Mouse (Mus musculus) heart, embryonic 11.5 days (tissue): ENCODE data around the gene Ncor2. TPM values are rescaled to one million over a fixed set of nuclear protein-coding genes. Genes with fewer than 3 reads are reported as not detected.

ENCODE experiments used
- ATAC-seq: fragments of 200-750 bp; cut with Nextera tagmentation; replicated peaks from 2 replicates; pipeline ENCODE4 v1.8.0; 2017; ENCODE audit warnings: moderate library complexity; ENCODE audit not compliant: insufficient number of reproducible peaks, low FRiP score, low TSS enrichment
- H3K27ac ChIP-seq: fragments of 300-500 bp; sonication (generic); 2 replicates; pipeline ENCODE4 v1.5.1; 2014; ENCODE audit warnings: mild to moderate bottlenecking, low read depth, low read length
- H3K27me3 ChIP-seq: fragments of 300-500 bp; sonication (generic); 2 replicates; pipeline ENCODE4 v1.6.1; 2014; ENCODE audit warnings: mild to moderate bottlenecking, low read length, mixed read lengths; ENCODE audit not compliant: control insufficient read depth, insufficient read depth
- H3K36me3 ChIP-seq: fragments of 300-500 bp; sonication (generic); 2 replicates; pipeline ENCODE4 v1.6.1; 2014; ENCODE audit warnings: mild to moderate bottlenecking, low read length, moderate library complexity, mixed read lengths; ENCODE audit not compliant: control insufficient read depth, insufficient read depth
- H3K4me1 ChIP-seq: fragments of 300-500 bp; sonication (generic); 2 replicates; pipeline ENCODE4 v1.6.1; 2014; ENCODE audit warnings: low read length; ENCODE audit not compliant: control insufficient read depth, insufficient read depth
- H3K4me2 ChIP-seq: fragments of 300-500 bp; sonication (generic); 2 replicates; pipeline ENCODE4 v1.6.1; 2014; ENCODE audit warnings: mild to moderate bottlenecking, moderate library complexity
- H3K4me3 ChIP-seq: fragments of 300-500 bp; sonication (generic); 2 replicates; pipeline ENCODE4 v1.5.1; 2014; ENCODE audit warnings: low read depth, low read length
- H3K9ac ChIP-seq: fragments of 300-500 bp; sonication (generic); 2 replicates; pipeline ENCODE4 v1.6.1; 2014; ENCODE audit warnings: mild to moderate bottlenecking, low read depth, low read length, moderate library complexity
- H3K9me3 ChIP-seq: fragments of 300-500 bp; sonication (generic); replicated peaks from 2 replicates; pipeline ENCODE4 v1.6.1; 2016; ENCODE audit warnings: low read length; ENCODE audit not compliant: control insufficient read depth
- WGBS: fragments of 180-500 bp; shearing (Covaris S2); extraction: QIAGEN DNeasy Blood & Tissue Kit; methylation state at CpG from one replicate; pipeline ENCODE4 v1.1.7; 2014; ENCODE audit not compliant: insufficient replicate concordance; 5-methylcytosine and 5-hydroxymethylcytosine counted together
- polyA plus RNA-seq: library from polyadenylated mRNA; unstranded; fragments of >200 nt; fragmentation: Nextera tagmentation; extraction: Ambion mirVana; gene quantifications from 2 replicates; pipeline ENCODE4 v1.2.1, GENCODE M21; 2014

The Ncor2 gene
- polyA plus RNA-seq, 1 experiment from 2014 or later = 18.8 TPM

- Histone ChIP-seq H3K4me3 (no peak overlapping the region), H3K4me2 (no peak overlapping the region), H3K9ac (no peak overlapping the region), H3K27me3 (no peaks in the 10 kb centered on the region), H3K36me3 (peaks cover 15% of the 10 kb centered on the region), H3K27ac (no peak overlapping the region), H3K9me3 (no peaks in the 10 kb centered on the region), H3K4me1 (peaks cover 29% of the 10 kb centered on the region)
- no peak for ATAC-seq
- WGBS = 81% methylated on average over 8 of the region's 8 CpGs
Observed at GRCm38 (mm10) chr5:125073896-125074295, 105.1 kb downstream of the Ncor2 start.

DNA sequence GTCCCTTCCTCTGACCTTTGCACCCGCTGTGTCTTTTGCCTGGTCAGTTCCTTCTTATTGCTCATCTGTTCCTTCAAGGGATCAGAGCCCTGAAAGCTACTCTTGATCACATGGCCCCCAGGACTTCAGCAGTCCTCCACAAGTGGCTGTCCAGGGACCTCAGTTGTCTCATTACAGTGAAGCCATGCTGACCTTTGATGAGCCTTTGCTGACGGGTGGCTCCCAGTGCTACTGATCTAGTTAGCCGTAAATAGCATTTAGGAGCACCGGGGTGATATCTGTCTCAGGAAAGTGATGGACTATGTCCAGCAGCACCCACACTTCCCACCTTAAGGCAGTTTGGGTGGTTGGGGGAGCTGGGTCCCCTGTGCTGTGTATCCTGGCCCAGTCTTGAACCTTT lies 105.7 kb downstream of the Ncor2 start:
- H3K27ac ChIP-seq = no peak overlapping the region

DNA sequence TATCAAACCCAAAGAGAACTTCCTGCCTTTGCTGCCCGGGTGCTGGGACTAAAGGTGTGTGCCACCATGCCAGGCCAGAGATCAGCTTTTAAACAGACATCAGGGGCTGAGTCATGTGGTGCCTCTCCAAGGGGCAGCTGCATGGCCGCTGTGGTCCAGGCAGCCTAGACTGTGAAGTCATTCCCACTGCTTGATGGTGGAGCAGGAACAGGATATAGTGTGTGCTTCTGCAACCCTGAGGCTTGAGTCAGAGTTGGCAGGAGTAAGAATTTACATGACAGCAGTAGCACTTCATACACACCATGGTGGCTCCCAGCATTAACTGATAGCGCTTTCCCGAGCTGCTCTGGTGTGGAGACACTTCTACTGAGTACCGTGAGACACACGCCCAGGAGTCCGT lies 106.6 kb downstream of the Ncor2 start:
- Histone ChIP-seq H3K9me3 (no peaks in the 10 kb centered on the region), H3K9ac (no peak overlapping the region), H3K4me2 (no peak overlapping the region), H3K4me1 (peaks cover 36% of the 10 kb centered on the region), H3K4me3 (no peak overlapping the region), H3K27ac (0 out of 2 replicates have a peak overlapping the region, but pooled peaks have one; percentile 31), H3K36me3 (peaks cover 8% of the 10 kb centered on the region; the same call in 1 of the 2 replicates), H3K27me3 (no peaks in the 10 kb centered on the region)
- ATAC-seq = no peak
- 71% methylated on average over 7 of the region's 7 CpGs for WGBS

More for the DNA sequence above, 105.7 kb downstream of the Ncor2 start:
- Histone ChIP-seq H3K4me1 (peaks cover 31% of the 10 kb centered on the region), H3K9me3 (no peaks in the 10 kb centered on the region), H3K4me2 (no peak overlapping the region), H3K9ac (no peak overlapping the region), H3K4me3 (no peak overlapping the region), H3K36me3 (peaks cover 13% of the 10 kb centered on the region), H3K27me3 (no peaks in the 10 kb centered on the region)
- 68% methylated on average over 4 of the region's 4 CpGs for WGBS
- ATAC-seq = no peak

GRCm38 (mm10) chr5:125071919-125072318 lies 107.1 kb downstream of the Ncor2 start:
- H3K4me2 ChIP-seq = no peak overlapping the region
- H3K9me3 ChIP-seq = no peaks in the 10 kb centered on the region
- peaks cover 8% of the 10 kb centered on the region; the same call in 1 of the 2 replicates for H3K36me3 ChIP-seq
- 56% methylated on average over 4 of the region's 4 CpGs for WGBS
- H3K27ac ChIP-seq = 0 out of 2 replicates have a peak overlapping the region, but pooled peaks have one; percentile 31
- peaks cover 36% of the 10 kb centered on the region for H3K4me1 ChIP-seq
- H3K9ac ChIP-seq = no peak overlapping the region
- no peaks in the 10 kb centered on the region for H3K27me3 ChIP-seq
- no peak for ATAC-seq
- H3K4me3 ChIP-seq = no peak overlapping the region

DNA sequence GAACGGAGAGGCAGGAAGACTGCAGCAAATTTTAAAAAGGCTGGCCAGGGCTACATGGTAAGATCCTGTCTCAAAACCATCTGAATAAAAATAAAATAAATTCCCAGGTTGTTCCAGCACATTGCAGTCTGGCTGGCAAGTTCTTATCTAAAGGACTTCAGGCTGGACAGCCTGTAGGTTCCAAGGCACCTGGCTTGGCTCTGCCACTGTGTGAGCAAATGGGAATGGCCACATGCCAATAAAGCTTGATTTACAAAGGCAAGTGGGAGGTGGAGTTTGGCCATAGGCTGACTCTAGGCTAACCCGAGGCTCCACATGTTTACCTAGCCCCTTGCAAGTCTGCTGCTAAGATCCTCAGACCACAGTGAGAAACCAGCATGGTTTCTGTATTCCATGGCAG lies 108.6 kb downstream of the Ncor2 start:
- 65% methylated on average over 2 of the region's 2 CpGs for WGBS
- H3K27ac ChIP-seq = no peak overlapping the region
- no peaks in the 10 kb centered on the region for H3K27me3 ChIP-seq
- H3K4me1 ChIP-seq = peaks cover 29% of the 10 kb centered on the region
- no peak overlapping the region for H3K4me3 ChIP-seq
- H3K4me2 ChIP-seq = no peak overlapping the region
- peaks cover 6% of the 10 kb centered on the region for H3K36me3 ChIP-seq
- no peaks in the 10 kb centered on the region for H3K9me3 ChIP-seq
- H3K9ac ChIP-seq = no peak overlapping the region
- no peak for ATAC-seq

GRCm38 (mm10) chr5:125069916-125070315 lies 109.1 kb downstream of the Ncor2 start:
- Histone ChIP-seq H3K27me3 (no peaks in the 10 kb centered on the region), H3K36me3 (peaks cover 6% of the 10 kb centered on the region), H3K4me3 (no peak overlapping the region), H3K4me1 (peaks cover 29% of the 10 kb centered on the region), H3K4me2 (no peak overlapping the region), H3K27ac (no peak overlapping the region), H3K9me3 (no peaks in the 10 kb centered on the region), H3K9ac (no peak overlapping the region)
- no peak for ATAC-seq
- WGBS = 83% methylated on average over 5 of the region's 5 CpGs

- Histone ChIP-seq H3K27ac (no peak overlapping the region), H3K4me1 (peaks cover 25% of the 10 kb centered on the region), H3K9ac (no peak overlapping the region), H3K36me3 (peaks cover 8% of the 10 kb centered on the region), H3K27me3 (no peaks in the 10 kb centered on the region), H3K4me3 (no peak overlapping the region), H3K4me2 (no peak overlapping the region), H3K9me3 (no peaks in the 10 kb centered on the region)
- no peak for ATAC-seq
- 70% methylated on average over 5 of the region's 5 CpGs for WGBS
Observed at GRCm38 (mm10) chr5:125069426-125069825, 109.6 kb downstream of the Ncor2 start.

DNA sequence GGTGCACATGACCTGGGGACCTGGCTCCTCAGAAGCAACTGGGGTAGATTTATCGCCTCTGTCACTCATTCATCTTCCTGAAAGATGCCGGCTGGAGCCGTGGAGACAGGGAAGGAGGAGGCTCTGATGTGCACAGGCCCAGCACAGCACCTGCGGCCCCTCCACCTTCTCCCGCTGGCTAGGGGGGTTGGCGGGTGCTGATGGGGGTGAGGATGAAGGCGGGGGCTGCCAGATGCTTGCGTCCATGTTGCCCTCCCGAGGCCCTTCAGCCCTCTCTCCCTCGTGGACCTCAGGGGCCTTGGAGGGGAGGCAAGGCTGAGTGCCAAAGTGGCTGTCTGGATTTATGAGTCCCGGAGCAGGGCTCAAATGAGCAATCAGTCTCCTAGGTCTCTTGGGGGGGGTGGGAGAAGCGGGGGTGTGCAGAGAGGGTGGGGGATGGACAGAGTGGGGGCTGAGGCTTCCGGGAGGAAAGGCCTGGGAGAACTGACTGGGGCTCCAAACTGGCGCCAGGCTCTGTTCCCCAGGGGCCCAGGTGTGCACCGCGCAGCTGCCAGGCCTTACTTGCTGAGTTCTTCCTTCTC lies 110.6 kb downstream of the Ncor2 start:
- no peak for ATAC-seq

DNA sequence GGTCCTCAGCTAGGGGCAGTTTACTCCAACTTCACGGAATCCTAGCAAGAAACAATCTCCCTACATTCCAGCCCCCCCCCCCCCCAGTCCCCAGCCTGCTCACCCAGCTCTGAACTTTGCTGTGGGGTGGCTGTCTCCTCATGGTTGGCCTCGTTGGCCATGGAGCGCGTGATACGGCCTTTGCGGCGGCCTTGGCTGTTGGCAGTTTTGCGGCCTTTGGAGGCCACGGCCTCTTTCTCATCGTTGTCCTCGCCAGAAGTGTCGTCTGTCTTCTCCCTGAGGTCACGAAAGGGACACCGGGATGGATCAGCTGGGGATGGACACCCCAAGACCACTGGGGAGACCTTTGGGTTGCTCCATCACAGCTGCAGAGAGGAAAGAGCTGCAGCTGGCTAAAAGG lies 111.3 kb downstream of the Ncor2 start:
- H3K9me3 ChIP-seq = no peaks in the 10 kb centered on the region
- no peaks in the 10 kb centered on the region for H3K27me3 ChIP-seq
- no peak overlapping the region for H3K4me3 ChIP-seq
- no peak overlapping the region for H3K9ac ChIP-seq
- peaks cover 19% of the 10 kb centered on the region for H3K4me1 ChIP-seq
- WGBS = 88% methylated on average over 14 of the region's 14 CpGs
- H3K27ac ChIP-seq = no peak overlapping the region
- ATAC-seq = no peak
- H3K4me2 ChIP-seq = no peak overlapping the region
- peaks cover 8% of the 10 kb centered on the region for H3K36me3 ChIP-seq

More for the DNA sequence above, 110.6 kb downstream of the Ncor2 start:
- peaks cover 8% of the 10 kb centered on the region for H3K36me3 ChIP-seq
- H3K4me2 ChIP-seq = no peak overlapping the region
- H3K4me3 ChIP-seq = no peak overlapping the region
- H3K9ac ChIP-seq = no peak overlapping the region
- H3K27ac ChIP-seq = peak overlapping the region; percentile 50
- peaks cover 22% of the 10 kb centered on the region for H3K4me1 ChIP-seq
- no peaks in the 10 kb centered on the region for H3K9me3 ChIP-seq
- WGBS = 67% methylated on average over 16 of the region's 16 CpGs
- no peaks in the 10 kb centered on the region for H3K27me3 ChIP-seq
